Mouse (Mus musculus) lung, postnatal 14 days (tissue): ENCODE measurements around the gene Trim8.
A peak's percentile ranks its signal among the peaks of the same experiment; 100 is the strongest.

ENCODE experiments used
- DNase-seq: peaks from one replicate; pipeline ENCODE4 v3.0.0; 2021

The Trim8 gene

DNA sequence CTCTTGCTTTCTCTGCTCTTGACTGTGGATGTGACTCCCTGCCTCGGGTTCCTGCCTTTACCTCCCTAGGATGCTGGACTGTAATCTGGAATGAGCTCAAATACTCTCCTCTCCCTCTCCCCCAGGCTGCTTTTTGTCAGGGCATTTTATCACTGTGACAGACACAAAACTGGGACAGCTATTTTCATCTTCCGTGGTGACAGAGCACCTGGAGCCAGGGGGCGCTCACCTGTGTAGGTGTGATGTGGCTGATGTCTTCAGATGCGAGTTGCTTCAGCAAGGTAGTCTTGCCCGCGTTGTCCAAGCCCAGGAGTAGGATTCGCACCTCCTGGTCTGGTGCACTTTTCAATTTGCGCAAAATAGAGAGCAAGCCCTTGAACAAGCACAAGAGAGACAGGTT is 56.5 kb downstream of the Trim8 start:
- DNase-seq, result no peak

GRCm38 (mm10) chr19:46558631-46559030 is 57.1 kb downstream of the Trim8 start:
- DNase-seq, result peak; percentile 12

GRCm38 (mm10) chr19:46562132-46562531 is 60.6 kb downstream of the Trim8 start:
- DNase-seq, result peak; percentile 72

DNA sequence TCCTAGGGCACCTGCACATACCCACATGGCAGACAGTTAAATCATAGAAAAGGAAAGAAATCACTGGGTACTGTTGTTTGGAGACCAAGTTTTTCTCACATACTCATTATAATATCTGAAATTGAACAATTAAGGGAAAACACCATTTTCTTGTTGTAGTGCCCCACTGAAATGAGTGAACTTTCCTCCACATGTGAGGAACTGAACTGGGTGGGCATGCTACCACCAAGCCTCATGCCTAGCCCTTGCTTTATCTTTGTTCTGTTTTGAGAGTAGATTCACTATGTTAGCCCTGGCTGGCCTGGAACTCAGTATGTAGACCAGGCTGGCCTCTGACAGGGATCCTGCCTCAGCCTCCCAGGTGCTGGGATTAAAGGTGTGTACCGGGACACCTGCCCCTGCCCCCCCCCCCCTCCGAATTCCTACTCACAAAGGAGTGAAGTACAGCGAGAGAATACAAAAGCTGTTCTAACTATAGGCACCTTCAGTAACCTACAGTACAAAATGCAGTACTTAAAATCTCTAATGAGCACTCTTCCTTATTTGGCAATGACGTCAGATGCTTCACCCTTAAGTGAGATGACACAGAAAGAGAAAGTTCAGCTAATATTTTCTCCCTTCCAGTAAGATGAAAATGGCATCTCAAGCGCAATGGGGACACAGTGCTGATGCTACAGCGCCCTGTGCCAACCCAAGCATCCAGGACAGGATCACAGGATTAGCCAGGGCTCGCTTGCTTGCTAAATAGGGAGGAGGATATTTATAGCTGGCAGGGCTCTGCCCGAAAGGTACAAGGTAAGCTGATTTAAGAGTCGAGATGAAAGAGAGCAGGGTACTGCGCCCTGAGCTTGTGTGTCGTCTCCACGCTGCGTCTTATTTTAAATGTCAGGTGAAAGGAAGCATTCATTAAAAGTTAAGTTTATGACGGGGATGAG is 61.3 kb downstream of the Trim8 start:
- no peak for DNase-seq

DNA sequence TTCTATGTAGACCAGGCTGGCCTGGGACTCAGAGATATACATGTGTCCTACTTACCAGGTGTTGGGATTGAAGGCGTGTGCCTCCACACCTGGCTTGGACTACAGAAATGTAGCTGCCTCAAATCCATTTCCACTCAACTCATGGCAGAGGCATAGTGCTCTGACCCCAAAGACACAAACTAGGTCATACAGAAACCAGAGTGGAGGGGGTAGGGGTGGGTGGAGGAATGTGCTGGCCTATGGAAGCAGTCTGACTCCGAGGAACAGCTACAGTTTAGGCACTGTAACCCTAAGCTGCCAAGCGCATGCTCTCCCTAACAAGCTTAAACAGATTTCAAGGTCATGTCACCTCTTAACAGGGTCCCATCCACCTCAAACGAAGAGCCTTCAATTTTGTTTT is 62.1 kb downstream of the Trim8 start:
- DNase-seq, result no peak

- DNase-seq, result no peak
These were observed 62.6 kb downstream of the Trim8 start for GRCm38 (mm10) chr19:46564043-46564462.
